Mouse (Mus musculus) midbrain, embryonic 11.5 days (tissue): ENCODE measurements around the gene Trpm3. TPM values are rescaled to one million over a fixed set of nuclear protein-coding genes. Genes with fewer than 3 reads are reported as not detected.

Experiments used
- ATAC-seq: fragments of 200-750 bp; cut with Nextera tagmentation; 2 replicates; pipeline ENCODE4 v1.8.0; 2017; ENCODE audit warnings: moderate TSS enrichment, moderate library complexity; ENCODE audit not compliant: low FRiP score
- DNase-seq: peaks from one replicate; pipeline ENCODE4 v3.0.0; 2015; ENCODE audit warnings: low spot score; ENCODE audit errors: missing footprints
- H3K27ac ChIP-seq: fragments of 300-500 bp; sonication (generic); 2 replicates; pipeline ENCODE4 v1.5.1; 2014; ENCODE audit warnings: low read depth, low read length
- H3K27me3 ChIP-seq: fragments of 300-500 bp; sonication (generic); 2 replicates; pipeline ENCODE4 v1.6.1; 2014; ENCODE audit warnings: mild to moderate bottlenecking, low read length, moderate library complexity, mixed read lengths; ENCODE audit not compliant: control insufficient read depth, insufficient read depth
- H3K36me3 ChIP-seq: fragments of 300-500 bp; sonication (generic); 2 replicates; pipeline ENCODE4 v1.6.1; 2014; ENCODE audit warnings: mild to moderate bottlenecking, low read length, moderate library complexity, mixed read lengths; ENCODE audit not compliant: control insufficient read depth, insufficient read depth
- H3K4me1 ChIP-seq: fragments of 300-500 bp; sonication (generic); 2 replicates; pipeline ENCODE4 v1.6.1; 2014; ENCODE audit warnings: low read length; ENCODE audit not compliant: control insufficient read depth, insufficient read depth
- H3K4me2 ChIP-seq: fragments of 300-500 bp; sonication (generic); 2 replicates; pipeline ENCODE4 v1.6.1; 2014; ENCODE audit warnings: mild to moderate bottlenecking, moderate library complexity
- H3K4me3 ChIP-seq: fragments of 300-500 bp; sonication (generic); 2 replicates; pipeline ENCODE4 v1.5.1; 2014; ENCODE audit warnings: low read depth, low read length
- H3K9ac ChIP-seq: fragments of 300-500 bp; sonication (generic); 2 replicates; pipeline ENCODE4 v1.6.1; 2014; ENCODE audit warnings: low read length
- H3K9me3 ChIP-seq: fragments of 300-500 bp; sonication (generic); 2 replicates; pipeline ENCODE4 v1.6.1; 2016; ENCODE audit warnings: low read length; ENCODE audit not compliant: control insufficient read depth
- WGBS: fragments of 180-500 bp; shearing (Covaris S2); extraction: QIAGEN DNeasy Blood & Tissue Kit; methylation state at CpG from one replicate; pipeline ENCODE4 v1.1.7; 2014; 5-methylcytosine and 5-hydroxymethylcytosine counted together
- polyA plus RNA-seq: library from polyadenylated mRNA; unstranded; fragments of >200 nt; fragmentation: Nextera tagmentation; extraction: Ambion mirVana; gene quantifications from 2 replicates; pipeline ENCODE4 v1.2.1, GENCODE M21; 2014

Gene Trpm3
- polyA plus RNA-seq, 1 experiment from 2014 or later: 4.3 TPM

DNA sequence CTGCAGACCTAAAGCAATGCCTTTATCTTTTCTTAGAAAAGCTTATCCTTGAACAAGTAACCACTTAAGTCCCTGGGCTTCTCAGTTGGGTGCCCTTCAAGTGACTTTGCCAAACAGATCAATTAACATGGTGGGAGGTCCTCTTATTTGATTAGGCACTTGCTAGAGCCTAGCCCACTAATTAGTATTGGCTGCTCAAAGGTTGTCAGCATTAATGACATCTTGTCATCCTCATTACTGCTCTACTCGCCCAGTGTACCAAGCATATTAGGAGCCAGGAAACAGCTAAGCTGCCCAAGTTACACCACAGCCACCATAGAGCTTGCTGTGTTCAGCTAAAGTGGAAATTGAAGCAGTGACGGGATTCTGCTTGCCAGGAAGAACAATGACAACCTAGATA lies 456.4 kb downstream of the Trpm3 start:
- no peak for DNase-seq
- H3K9me3 ChIP-seq: no peaks in the 10 kb centered on the region
- H3K27me3 ChIP-seq: no peaks in the 10 kb centered on the region
- no peak; the same call in 1 of the 2 replicates for ATAC-seq
- no peak overlapping the region for H3K4me2 ChIP-seq
- 66% methylated on average over 2 of the region's 2 CpGs for WGBS
- no peak overlapping the region for H3K27ac ChIP-seq
- no peak overlapping the region for H3K9ac ChIP-seq
- no peaks in the 10 kb centered on the region for H3K4me1 ChIP-seq
- no peaks in the 10 kb centered on the region for H3K36me3 ChIP-seq
- no peak overlapping the region for H3K4me3 ChIP-seq

DNA sequence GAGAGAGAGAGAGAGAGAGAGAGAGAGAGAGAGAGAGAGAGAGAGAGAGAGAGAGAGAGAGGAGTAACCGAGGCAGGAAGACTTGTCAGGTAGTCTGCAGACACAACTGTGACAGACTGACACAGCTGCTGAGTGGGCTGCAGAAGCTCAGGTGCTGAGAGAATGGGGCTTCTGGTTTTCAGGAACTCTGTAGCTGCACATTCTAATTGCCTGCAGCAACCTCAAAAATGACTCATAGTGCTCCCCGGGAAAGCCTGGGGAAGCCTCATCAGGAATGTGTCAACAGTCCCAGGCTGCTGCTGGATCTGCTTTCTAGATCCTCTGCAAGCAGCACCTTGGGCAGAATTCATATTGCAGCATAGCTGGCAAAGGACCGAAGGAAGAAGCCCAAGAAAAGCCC lies 457.9 kb downstream of the Trpm3 start:
- H3K27me3 ChIP-seq: no peaks in the 10 kb centered on the region
- no peak overlapping the region for H3K4me3 ChIP-seq
- DNase-seq (no peak), ATAC-seq (no peak)
- no peaks in the 10 kb centered on the region for H3K4me1 ChIP-seq
- no peak overlapping the region for H3K9ac ChIP-seq
- H3K27ac ChIP-seq: no peak overlapping the region
- WGBS: 85% methylated on average over 3 of the region's 3 CpGs
- no peaks in the 10 kb centered on the region for H3K36me3 ChIP-seq
- H3K4me2 ChIP-seq: no peak overlapping the region
- no peaks in the 10 kb centered on the region for H3K9me3 ChIP-seq

DNA sequence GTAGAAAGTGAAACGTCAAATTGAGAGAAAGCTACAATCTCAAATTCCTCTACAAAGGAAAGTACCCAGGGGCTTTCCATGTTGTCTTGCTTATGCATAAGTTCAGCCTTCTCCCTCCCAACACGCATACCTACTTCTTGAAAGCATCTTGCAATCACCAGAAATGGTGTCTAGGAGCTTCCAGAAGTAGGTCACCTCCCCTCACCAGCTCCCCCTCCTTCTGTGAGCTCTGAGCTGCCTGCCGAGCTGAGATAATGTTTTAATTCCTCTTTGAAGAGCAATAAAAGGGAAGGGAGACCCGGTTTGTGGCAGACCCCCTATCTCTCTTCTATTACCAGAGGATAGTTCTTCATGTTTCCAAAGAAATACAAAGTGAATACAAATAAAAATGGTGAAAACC lies 465.5 kb downstream of the Trpm3 start:
- DNase-seq (no peak), ATAC-seq (no peak)
- Histone ChIP-seq H3K27ac (no peak overlapping the region), H3K27me3 (no peaks in the 10 kb centered on the region), H3K4me1 (no peaks in the 10 kb centered on the region), H3K4me2 (no peak overlapping the region), H3K9me3 (no peaks in the 10 kb centered on the region), H3K36me3 (no peaks in the 10 kb centered on the region), H3K9ac (no peak overlapping the region), H3K4me3 (no peak overlapping the region)
- 29% methylated on average over 4 of the region's 4 CpGs for WGBS

DNA sequence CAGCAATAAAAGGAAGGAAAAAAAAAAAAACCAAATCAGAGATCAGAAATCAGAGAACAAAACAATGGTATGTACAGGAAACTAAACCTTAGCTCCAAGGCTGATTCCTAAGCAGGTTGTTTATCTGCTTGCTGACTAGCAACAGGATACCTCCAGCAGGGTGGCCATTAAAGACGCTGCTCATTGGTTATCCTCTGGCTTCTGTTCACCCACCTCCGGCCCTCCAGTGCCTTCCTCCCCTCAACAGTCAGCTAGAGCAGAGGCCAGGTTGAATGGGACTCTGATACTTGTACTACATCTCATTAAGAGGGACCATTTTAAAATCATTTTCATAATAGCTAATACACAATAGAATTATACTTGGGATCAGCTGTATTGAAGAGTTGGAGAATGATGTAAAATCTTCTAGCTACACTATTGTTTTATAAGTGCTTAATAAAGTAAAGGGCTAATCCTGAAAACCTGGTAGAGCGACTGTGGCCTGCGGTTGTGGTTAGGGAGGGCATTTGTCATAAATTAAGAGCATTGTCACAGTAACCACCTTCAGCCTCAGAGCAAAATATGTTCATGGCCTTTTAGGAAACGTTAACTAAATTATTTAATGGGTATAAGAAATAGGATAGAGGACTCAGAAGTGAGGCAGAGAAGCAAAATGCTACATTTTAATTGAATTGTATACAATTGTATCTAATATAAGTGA lies 469.3 kb downstream of the Trpm3 start:
- ATAC-seq: no peak
- no peak overlapping the region for H3K4me2 ChIP-seq
- no peaks in the 10 kb centered on the region for H3K27me3 ChIP-seq
- no peak for DNase-seq
- no peaks in the 10 kb centered on the region for H3K4me1 ChIP-seq
- no peaks in the 10 kb centered on the region for H3K36me3 ChIP-seq
- H3K27ac ChIP-seq: no peak overlapping the region
- no peak overlapping the region for H3K9ac ChIP-seq
- H3K9me3 ChIP-seq: no peaks in the 10 kb centered on the region
- H3K4me3 ChIP-seq: no peak overlapping the region
- WGBS: 74% methylated on average over 5 of the region's 5 CpGs

DNA sequence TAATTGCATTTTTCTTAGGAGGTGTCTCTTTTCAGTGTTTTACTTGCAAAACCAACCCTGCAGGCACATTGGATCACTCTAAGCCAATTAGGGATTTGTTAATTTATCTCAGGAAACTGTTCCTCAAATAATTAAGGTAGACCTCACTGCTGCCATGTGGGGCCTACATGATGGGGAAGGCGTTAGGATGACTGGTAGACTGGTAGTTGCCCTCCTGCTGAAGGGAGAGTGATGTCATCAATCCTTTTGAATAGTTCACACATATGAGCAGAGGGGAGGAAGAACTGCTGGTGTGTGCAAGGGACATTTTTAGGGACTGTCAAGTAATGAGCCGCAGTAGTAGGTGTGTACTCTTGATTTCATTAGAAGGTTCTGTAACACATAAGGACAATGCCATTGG lies 472.8 kb downstream of the Trpm3 start:
- ATAC-seq (no peak), DNase-seq (no peak)
- Histone ChIP-seq H3K4me3 (no peak overlapping the region), H3K4me2 (no peak overlapping the region), H3K9me3 (no peaks in the 10 kb centered on the region), H3K9ac (no peak overlapping the region), H3K36me3 (no peaks in the 10 kb centered on the region), H3K27ac (no peak overlapping the region), H3K27me3 (no peaks in the 10 kb centered on the region), H3K4me1 (no peaks in the 10 kb centered on the region)
- WGBS: 88% methylated on average over 2 of the region's 2 CpGs

DNA sequence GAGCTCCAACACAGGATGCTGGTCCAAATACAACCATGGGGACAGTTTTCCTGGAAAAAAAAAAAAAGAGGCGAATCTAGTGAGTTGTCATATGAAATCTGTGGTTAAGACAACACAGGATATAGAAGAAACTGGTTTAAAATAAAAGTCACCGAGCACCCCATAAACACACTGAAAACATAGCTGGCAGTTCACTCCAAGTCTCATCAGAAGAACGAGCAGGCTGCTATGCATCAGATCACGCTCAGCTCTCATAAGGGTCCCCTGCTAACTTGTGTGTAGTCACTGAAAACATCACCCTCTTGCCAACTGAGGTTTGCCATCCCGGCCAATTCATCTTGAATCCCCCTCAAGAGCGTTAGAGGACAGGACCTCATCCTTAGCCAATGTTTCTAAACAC lies 476.5 kb downstream of the Trpm3 start:
- H3K9ac ChIP-seq: no peak overlapping the region
- 90% methylated on average over 6 of the region's 6 CpGs for WGBS
- no peaks in the 10 kb centered on the region for H3K27me3 ChIP-seq
- DNase-seq (no peak), ATAC-seq (no peak)
- H3K4me1 ChIP-seq: no peaks in the 10 kb centered on the region
- H3K4me2 ChIP-seq: no peak overlapping the region
- no peak overlapping the region for H3K4me3 ChIP-seq
- H3K27ac ChIP-seq: no peak overlapping the region
- H3K9me3 ChIP-seq: no peaks in the 10 kb centered on the region
- H3K36me3 ChIP-seq: no peaks in the 10 kb centered on the region

DNA sequence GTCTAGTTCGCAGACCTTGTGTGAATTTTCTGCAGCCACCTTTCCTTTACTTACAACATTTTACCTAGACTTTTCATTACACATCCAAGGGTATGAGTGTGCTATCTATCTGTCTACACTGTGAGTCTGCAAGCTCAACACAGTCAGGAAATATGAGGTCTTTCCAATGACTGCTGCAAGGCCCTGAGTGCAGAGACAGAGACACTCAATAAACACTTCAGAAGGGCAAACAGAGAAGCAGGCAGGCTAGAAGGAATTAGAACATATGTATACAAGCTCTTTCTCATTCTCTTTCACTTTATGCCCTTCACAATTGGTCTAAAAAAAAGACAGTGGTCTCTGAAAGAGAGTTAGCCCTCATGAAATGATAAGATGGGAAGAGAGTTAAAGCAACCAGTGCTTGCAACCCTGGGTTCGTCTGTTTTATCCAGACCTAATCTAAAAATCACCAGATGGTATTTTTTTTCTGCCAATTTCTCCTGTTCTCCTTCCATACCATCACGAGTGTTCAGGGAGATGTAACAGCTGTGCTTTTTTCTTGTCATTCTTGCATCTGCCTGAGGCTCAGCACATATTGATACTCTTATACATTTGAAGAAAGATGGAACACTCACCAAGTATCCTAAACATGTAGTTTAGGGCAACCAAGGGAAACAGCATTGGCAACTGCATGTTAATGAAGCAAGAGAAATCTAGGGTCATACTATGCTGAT lies 486.1 kb downstream of the Trpm3 start:
- no peak for ATAC-seq
- H3K4me2 ChIP-seq: no peak overlapping the region
- no peaks in the 10 kb centered on the region for H3K36me3 ChIP-seq
- no peaks in the 10 kb centered on the region for H3K9me3 ChIP-seq
- H3K27ac ChIP-seq: no peak overlapping the region
- no peak for DNase-seq
- H3K4me3 ChIP-seq: no peak overlapping the region
- no peaks in the 10 kb centered on the region for H3K27me3 ChIP-seq
- no peaks in the 10 kb centered on the region for H3K4me1 ChIP-seq
- no peak overlapping the region for H3K9ac ChIP-seq
- 76% methylated on average over 3 of the region's 3 CpGs for WGBS

DNA sequence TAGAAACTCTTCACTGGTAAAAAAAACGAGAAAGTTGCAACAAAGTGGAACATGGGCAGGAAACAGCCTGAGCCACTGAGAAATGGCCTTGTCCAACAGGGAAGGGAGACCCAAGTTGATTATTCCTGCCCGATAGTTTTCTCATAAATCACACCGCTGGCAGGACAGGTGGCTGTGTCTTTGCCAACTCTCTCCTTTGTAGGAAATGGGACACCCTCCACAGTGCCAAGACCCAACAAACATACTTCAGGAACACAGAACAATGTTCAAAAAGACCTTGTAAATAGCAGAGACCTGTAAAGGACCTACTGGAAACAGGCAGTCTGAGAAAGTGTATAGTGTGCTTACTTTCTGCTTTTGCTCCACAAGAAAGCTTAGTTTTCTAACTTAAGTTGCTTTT lies 490.0 kb downstream of the Trpm3 start:
- DNase-seq: no peak
- WGBS: 93% methylated on average over 3 of the region's 3 CpGs
- Histone ChIP-seq H3K9ac (no peak overlapping the region), H3K4me1 (no peaks in the 10 kb centered on the region), H3K4me3 (no peak overlapping the region), H3K36me3 (no peaks in the 10 kb centered on the region), H3K27me3 (no peaks in the 10 kb centered on the region), H3K9me3 (no peaks in the 10 kb centered on the region), H3K27ac (no peak overlapping the region), H3K4me2 (no peak overlapping the region)
- no peak for ATAC-seq

DNA sequence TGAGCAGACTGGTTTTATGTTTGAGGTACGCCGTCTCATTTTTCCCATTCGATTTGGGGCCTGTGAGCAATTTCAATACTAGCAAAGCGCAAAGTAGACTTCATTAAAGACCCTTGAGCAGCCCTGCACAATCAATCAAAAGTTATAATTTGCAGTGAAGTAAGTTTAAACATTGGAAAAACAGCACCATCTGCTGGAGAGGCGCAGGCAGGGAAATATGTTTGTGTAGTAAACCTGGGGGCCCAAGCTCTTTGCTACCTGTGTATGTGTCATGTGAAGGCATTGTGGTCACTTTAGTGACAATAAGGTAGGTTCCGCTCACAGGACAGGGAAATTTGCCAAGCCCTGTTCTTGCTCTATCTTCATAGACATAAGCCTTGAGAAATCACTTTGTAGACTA lies 492.5 kb downstream of the Trpm3 start:
- Histone ChIP-seq H3K4me2 (no peak overlapping the region), H3K27me3 (no peaks in the 10 kb centered on the region), H3K9ac (no peak overlapping the region), H3K27ac (no peak overlapping the region), H3K9me3 (no peaks in the 10 kb centered on the region), H3K4me3 (no peak overlapping the region), H3K4me1 (0 out of 2 replicates have a peak, but pooled peaks cover 3% of the 10 kb centered on the region), H3K36me3 (no peaks in the 10 kb centered on the region)
- DNase-seq (no peak), ATAC-seq (no peak)
- WGBS: 82% methylated on average over 6 of the region's 6 CpGs
